Mouse (Mus musculus): ENCODE measurements at regions not wholly inside any gene's neighbourhood (a gene's known extent, or its start where the extent isn't known, plus 50 kb on each side); places are given as distances from the start of the nearest gene placed in this dataset.
"Not testable (repeated sequence)": the region's sequence is repeated elsewhere in the genome, so short reads cannot be mapped to it uniquely, and the experiment has no call there.

GRCm38 (mm10) chr11:22573166-22573565 lies 61.3 kb downstream of the Tmem17 start:
- DNase-seq = no peak

- DNase-seq = no peak
Measured at GRCm38 (mm10) chr11:22573802-22574201, 61.9 kb downstream of the Tmem17 start.

- DNase-seq = no peak
Measured at GRCm38 (mm10) chr11:22574506-22574905, 62.6 kb downstream of the Tmem17 start.

GRCm38 (mm10) chr11:22584100-22584487 lies 72.2 kb downstream of the Tmem17 start:
- peak in 1 of 2 experiments; percentile 35 for DNase-seq

- peak; percentile 75 to 91 for DNase-seq
Measured at GRCm38 (mm10) chr11:22584488-22585158, 72.7 kb downstream of the Tmem17 start.

- DNase-seq = peak; percentile 57 to 64
Measured at GRCm38 (mm10) chr11:22587691-22588241, 75.9 kb downstream of the Tmem17 start.

GRCm38 (mm10) chr11:22588546-22588945 lies 76.7 kb downstream of the Tmem17 start:
- peak; percentile 19 to 52 for DNase-seq

GRCm38 (mm10) chr11:22589901-22590300 lies 78.0 kb downstream of the Tmem17 start:
- DNase-seq = no peak

- not testable (repeated sequence) for DNase-seq
Measured at GRCm38 (mm10) chr11:22591050-22591449, 79.2 kb downstream of the Tmem17 start.

GRCm38 (mm10) chr11:22592706-22593105 lies 80.8 kb downstream of the Tmem17 start:
- DNase-seq = no peak

GRCm38 (mm10) chr11:22596076-22596804 lies 84.4 kb downstream of the Tmem17 start:
- DNase-seq = no peak

- DNase-seq = no peak
Measured at GRCm38 (mm10) chr11:22596805-22597149, 84.9 kb downstream of the Tmem17 start.

- DNase-seq = no peak
Measured at GRCm38 (mm10) chr11:22600370-22600769, 88.5 kb downstream of the Tmem17 start.

GRCm38 (mm10) chr11:22601977-22602376 lies 90.1 kb downstream of the Tmem17 start:
- no peak for DNase-seq

GRCm38 (mm10) chr11:22602610-22603009 lies 90.7 kb downstream of the Tmem17 start:
- no peak for DNase-seq

GRCm38 (mm10) chr11:22603397-22603796 lies 91.5 kb downstream of the Tmem17 start:
- DNase-seq = no peak

GRCm38 (mm10) chr11:22606380-22606779 lies 94.5 kb downstream of the Tmem17 start:
- no peak for DNase-seq

GRCm38 (mm10) chr11:22607645-22608044 lies 95.8 kb downstream of the Tmem17 start:
- DNase-seq = no peak

- no peak for DNase-seq
Measured at GRCm38 (mm10) chr11:22608945-22609344, 97.1 kb downstream of the Tmem17 start.

- peak in 1 of 2 experiments; percentile 52 for DNase-seq
Measured at GRCm38 (mm10) chr11:22610433-22611101, 98.7 kb downstream of the Tmem17 start.

- no peak for DNase-seq
Measured at GRCm38 (mm10) chr11:22611102-22611869, 99.4 kb downstream of the Tmem17 start.

GRCm38 (mm10) chr11:22613500-22613899 lies 101.6 kb downstream of the Tmem17 start:
- DNase-seq = no peak

All from lung, postnatal 4 days (tissue).